Mouse (Mus musculus) CD4-positive helper T cell, adult 2 months (primary cell): ENCODE measurements at regions not wholly inside any gene's neighbourhood (a gene's known extent, or its start where the extent isn't known, plus 50 kb on each side); places are given as distances from the start of the nearest gene placed in this dataset.

Experiments used
- DNase-seq: peaks from one replicate; pipeline ENCODE4 v3.0.0-alpha.2; 2012; ENCODE audit warnings: low read depth, missing footprints, low spot score

DNA sequence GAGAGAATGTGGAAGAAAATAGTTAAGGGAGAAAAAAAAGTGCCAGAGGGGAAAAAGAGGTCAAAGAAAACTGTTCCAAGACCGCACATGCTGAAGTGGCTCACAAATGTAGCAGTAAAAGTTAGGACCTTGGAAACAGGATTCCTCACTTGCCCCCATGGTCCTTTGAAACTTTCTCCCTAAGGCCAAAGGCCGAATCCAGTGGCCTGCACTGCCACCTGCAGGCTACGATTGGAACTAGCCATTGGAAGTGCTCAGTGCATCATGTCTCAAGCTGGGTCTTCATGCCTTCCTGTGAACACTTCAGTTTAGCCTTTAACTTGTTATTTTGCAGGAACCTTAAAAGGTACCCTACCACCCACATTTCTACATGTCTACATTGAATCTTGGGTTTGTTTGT is 56.3 kb upstream of the Mctp2 start:
- peak; percentile 59 for DNase-seq

DNA sequence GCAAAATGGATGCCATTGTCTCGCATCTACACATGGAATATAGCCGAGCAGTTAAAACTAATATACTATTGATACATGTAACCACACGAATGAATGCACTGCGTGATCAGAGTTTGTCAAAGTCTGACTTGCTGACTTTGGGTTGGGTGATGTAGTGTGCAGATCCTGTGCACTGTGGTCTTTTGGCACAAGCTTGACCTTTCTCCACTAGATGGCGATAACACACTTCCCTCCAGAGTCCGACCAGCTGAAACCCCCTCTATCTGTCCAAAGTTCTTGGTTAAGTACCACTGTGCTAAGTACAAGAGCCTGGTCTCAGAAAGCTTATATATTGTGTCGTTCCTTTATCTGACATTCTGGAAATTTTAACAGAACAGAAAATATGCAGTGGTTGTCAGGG is 84.9 kb upstream of the Mctp2 start:
- DNase-seq: peak; percentile 6

DNA sequence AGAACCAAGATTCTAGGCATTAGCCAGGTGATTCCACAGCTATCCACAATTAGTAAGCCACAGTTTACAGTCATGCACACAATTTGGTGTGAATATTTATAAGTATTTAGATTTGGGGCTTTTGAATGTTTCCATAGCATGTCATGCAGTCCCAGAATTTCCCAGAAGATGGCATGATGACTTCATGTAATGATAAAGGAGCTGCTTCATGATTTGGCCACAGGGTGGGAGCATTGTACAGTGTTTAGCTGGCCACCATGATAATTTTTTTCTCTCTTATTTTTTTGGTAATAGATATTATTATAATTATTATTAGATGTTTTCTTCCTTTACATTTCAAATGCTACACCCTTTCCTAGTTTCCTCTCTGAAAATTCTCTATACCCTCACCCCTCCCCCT is 93.6 kb upstream of the Mctp2 start:
- DNase-seq: no peak

DNA sequence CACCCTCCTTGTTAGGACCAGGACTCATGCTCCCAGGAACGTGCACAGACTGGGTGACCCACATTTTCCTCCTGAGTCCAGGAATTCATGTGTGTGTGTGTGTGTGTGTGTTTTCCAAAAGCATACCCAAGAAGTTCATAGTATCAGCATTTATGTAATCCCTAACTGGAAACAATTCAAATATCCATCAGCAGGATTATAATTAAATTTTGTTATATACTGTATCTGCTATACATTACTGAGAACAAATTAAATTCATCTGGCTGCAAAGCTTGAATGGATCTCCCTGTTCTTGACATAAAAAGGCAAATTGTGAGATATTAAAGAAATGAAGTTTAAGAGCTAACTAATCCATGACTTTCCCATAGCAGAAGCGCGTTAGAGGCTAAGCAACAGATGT is 99.7 kb upstream of the Mctp2 start:
- DNase-seq: no peak

DNA sequence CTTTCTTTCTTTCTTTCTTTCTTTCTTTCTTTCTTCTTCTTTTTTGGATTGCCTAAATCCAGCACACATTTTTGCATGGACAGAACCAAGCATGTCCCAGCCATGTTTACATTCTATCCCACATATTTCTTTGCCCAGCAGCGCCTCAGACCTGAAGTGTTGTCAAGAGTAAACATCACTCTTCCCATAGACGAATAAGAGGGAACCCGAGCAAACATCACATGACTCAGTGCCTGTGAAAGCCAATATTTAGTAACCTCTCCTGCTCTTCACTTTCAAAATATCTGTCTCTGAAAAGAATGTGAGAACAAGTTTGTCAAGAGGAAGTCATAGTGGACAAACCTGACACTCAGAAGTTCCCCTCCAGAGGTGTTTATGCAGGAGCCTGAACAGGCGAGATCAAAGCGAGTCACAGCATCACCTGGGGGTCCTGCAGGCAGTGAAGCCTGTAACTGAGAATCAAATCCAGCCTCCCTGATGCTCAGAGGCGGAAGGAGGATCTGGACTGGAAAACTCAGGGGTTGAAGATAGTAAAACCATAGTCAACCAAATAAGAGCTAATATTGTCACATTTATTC is 102.1 kb upstream of the Mctp2 start:
- DNase-seq: no peak

DNA sequence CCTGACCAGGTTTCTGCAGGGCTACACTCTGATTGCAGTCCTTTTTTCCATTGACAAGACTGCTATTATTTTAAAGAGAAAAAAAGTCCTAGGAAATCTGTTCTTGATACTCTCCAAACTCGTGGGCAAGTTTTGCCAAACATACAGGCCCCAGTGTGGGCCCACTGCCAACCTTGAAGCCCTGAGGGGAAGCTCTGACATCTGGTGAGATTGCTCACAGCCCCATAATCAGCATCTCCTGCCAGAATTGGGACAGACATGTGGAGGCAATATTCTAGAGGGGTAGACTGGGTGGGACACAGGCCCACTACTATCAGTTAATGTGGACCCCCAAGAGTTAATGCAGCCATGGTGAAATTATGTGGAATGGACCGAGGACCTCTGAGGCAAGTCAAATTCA is 132.1 kb upstream of the Mctp2 start:
- no peak for DNase-seq

DNA sequence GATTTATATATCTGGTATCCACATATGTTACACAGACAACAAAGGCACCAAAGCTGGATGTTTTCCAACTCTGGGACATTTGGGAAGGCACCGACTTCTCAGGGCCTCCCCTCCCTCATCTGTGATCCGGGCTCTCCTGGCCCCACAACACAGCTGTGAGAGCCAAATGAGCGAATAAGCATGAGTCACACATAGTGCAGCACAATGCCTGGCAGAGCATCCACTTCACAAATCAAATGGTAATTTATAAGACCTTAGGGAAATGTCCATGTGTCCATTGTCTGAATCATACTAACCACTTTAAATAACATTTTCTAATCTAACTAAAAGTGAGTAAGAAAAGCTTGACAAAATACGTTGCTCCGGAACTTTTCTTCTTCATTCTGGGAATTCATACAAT is 135.6 kb upstream of the Mctp2 start:
- no peak for DNase-seq

DNA sequence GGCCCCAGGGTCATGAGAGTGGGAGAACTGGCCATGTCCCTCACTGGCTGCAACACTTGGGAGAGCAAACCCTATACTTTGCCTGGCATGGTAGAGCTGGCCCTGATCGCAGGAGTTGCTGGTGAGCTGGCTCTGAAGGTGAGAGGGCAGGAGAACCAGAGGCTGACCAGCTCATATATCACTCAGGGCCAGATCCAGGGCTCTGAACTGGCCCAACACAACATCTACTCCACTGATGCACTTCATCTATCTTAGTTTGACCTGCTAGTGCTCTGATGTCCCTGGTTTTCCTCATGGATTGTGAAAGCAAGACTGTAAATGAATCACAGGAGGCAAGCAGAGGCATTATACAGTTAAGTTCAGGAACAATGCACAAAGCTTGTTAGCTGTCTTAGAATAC is 137.6 kb upstream of the Mctp2 start:
- no peak for DNase-seq

DNA sequence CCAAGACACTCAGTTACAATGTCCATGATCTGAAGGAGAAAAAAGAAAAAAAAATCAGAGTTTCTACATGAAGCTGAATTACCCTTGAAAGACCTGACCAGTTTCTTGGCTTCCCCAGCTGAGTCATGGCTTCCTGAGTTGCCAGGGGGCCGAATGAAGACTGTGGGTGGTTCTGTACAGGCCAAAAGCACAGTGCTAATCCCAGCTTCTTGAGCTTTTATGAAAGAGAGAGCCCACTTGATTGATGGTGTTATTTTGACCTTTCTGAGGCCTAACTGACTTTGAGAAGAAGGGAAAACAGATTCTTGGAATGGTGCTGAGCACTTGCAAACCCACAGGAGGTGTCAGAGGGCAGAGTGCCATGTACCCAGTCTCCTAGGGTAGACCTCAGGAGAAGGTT is 138.4 kb upstream of the Mctp2 start:
- no peak for DNase-seq

DNA sequence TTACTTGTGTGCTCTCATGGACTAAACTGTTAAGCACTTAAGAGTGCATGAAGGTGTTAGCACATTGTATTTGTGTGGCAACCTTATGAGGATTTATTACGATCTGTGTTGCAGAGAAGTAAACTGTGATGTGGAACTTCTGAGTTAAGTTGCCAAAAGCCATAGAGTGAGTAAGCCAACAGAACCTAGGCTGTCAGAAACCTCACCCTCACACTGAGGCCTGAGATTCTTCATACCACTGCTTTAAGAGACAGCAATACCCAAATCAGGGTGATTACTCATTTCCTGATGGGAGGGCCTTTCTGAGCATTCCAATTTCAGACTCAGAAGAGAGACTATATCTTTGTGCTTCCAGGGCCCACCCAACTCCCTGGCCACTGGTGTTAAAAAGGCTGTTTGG is 140.5 kb upstream of the Mctp2 start:
- no peak for DNase-seq

DNA sequence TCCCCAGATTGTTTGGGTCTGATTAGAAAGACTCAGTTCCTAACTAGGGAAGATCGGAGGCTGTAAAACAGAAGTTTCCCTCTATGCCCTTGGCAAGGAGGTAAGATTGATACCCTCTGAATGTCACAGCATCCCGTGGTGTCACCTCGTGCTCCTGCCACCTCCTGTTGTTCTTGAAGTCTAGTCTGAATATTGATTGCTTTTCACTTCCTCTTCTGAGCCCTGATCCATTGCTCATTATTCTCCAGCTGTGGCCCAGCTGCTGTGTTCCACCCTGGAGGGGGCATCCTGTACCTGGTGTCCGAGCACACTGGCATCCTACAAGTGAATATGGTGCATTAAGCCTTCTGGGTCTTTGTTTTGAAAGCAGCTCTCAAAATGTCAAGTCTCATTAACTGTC is 156.6 kb upstream of the Mctp2 start:
- no peak for DNase-seq

DNA sequence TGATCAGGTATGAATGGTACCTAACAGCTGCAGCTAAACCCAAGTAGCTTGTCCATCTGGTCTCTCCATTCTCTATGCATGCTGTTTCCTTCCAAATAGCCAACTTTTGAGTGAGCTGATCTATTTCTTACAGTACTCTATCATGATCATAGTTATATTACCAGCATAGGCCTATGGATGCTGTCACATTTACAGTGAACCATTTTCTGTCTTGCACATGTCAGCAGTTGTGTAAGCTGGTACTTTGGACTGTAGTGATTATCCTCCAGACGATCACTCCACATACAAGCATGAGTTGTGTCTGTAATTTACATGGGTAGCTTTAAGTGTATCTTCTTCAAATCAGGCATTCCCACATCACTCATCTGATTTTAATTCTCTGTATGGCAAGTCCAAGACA is 158.2 kb upstream of the Mctp2 start:
- no peak for DNase-seq

DNA sequence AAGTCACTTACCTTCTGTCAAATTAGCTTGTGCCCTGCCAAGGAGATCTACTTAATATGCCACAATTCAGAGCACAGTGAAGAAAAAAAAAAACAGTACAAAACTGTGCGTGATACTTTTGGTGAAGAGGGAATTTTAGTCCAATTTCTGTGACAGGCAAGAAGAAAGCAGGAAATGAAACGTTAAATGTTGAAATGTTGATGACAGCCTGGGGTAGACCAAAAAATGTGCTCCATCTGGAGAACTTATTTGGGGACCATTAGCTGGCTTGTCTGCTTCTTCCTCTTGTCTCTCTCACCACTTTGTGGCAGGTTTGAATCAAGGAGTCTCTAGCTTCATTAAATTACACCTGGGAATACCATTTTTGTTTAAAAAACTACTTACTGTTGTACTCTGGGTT is 163.3 kb upstream of the Mctp2 start:
- DNase-seq: no peak

DNA sequence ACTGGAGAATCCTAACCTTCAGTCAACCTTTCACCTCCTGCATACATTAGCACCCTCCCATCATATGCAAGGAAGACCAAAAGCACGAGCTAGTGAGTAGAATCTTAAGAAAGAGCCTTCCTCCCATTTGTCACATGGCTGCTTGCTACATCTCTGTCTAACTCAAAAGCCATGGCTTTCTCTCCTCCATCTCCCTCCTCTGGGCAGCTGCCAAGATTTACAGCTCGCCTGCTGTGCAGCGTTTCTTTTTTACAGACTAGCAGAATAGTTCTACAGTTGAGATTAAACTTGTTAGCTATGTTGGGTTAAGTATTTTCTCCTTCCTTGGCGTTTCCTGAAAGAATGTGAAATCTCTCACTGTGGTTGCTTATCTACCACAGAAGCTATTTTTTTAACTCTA is 168.3 kb upstream of the Mctp2 start:
- DNase-seq: no peak

DNA sequence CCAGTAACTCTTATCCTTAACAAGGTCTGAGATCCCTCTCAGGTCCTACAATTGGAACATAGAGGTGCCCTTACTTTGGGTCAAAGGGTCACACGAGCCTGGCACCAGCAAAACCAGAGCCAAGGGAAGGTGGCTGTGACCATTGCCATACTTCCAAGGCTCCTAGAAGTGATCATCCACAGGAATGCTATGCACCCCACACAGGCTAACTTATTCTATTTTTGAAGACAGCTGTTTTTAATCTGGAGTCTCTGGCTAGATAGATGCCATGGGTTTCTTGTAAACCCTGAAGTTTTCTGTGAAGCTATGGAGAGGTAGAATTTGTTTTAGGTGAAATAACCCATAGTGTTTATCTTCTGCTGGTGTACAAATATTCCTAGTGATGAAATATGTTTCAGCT is 172.5 kb upstream of the Mctp2 start:
- DNase-seq: no peak

DNA sequence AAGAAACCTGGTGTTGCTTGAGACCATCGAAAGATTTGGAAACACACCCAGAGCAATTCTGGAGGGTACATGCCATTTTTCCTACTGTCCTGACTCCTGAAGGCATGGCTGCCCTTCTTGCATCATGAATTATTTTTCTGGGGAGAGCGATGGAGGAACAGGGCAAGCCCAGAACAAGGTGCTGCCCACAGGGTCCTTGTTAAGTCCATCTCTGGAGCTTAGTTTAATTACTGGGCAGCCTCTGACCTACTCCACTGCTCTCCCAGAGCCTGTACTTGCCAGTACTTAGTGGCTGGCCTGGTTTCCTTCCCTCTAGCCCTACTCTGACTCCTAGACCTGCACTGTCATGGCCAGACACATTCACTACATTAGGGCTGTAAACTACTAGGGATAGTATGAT is 174.9 kb upstream of the Mctp2 start:
- DNase-seq: no peak

DNA sequence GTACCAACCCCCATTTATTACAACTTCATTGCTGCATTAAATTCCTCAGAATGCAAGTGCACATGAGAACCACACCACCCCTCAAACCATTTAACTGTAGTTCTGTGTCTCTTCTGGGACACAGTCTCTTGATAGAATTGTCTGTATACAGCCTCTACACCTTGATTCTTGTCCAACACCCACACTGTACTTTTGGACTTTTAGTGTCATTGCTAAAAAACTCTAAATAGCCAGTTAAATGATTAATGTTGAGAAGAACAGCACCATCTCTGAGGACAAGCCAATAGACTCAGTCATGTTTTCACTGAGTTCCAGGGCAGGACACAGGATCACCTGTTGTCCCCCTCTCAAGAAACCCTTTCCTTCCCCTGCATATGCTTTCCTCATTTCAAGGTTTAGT is 183.8 kb upstream of the Mctp2 start:
- no peak for DNase-seq

DNA sequence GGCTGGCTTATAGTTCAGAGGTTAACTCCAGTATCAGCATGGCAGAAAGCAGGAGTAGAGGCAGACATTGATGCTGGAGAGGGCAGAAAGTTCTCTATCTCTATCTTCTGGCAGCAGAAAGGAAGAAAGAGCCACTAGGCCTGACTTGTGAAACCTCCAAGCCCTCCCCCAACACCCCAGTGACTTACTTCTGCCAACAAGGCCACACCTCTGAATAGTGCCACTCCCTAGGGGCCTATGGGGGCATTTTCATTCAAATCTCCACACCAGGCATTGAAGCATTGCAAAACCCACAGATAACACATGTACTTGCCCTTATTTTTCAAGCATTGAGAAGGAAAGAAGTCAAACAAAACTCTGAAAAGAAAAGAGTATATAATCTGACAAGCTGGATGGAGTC is 186.9 kb upstream of the Mctp2 start:
- no peak for DNase-seq

DNA sequence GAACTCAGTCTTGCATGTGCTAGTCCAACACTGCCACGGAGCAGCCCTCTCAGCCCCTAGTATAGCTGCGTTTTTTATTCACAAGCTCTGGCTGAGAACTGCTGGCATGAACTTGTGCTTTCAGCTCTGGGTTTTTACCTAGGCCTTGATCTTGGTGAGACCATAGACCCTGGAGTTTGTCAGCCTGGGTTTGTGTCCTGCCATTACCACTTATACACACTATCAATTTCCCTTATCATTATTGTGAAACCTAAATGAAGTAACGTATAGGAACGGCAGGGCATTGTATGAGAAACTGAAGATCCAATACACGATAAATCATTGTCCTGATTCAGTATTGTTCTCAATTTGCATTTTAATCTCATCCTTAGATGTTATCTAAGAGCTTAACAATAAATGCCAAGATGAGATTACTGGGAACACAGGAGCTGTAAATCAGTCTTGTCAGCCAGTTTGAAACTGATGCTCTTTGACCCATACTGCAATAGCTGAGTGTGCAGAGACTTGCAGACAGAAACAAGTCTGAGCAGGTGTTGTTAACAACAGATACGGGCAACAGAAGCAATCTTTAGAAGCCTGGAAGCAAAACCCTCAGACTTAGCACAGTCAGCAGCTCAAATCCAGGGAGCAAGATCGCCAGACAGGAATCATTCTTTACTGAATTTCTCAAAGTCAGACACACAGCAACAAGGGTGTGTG is 190.7 kb upstream of the Mctp2 start:
- DNase-seq: no peak

DNA sequence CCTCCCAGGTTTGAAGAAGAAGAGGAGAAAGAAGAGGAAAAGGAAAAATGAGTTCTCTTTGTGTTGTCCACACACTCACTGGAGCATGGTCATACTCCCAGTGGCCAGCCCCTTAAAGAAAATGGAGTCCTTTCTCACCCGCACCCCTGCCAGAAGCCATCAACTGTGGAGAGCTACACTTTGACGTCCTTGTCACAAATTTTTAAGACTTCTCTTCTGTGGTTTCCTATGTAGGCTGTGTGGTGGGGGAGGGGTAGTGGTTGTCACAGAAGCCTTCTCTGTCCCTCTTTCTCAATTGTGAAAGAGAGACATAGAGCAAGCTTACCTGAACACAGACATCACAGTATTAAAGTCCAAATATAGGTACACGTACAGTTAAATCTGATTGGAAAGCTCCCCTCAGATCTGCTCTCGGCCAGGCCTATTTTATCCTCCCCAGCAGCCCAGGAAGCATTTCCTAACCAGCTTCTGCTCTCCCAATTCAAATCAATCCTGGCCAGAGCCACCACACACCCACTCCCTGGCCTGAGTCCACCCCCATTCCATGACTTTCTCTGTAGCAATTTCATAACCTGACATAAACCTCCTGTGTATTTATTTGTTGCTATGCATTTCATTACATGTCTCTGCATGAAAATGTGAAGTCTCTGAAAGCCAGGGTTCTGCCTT is 192.3 kb upstream of the Mctp2 start:
- DNase-seq: no peak

DNA sequence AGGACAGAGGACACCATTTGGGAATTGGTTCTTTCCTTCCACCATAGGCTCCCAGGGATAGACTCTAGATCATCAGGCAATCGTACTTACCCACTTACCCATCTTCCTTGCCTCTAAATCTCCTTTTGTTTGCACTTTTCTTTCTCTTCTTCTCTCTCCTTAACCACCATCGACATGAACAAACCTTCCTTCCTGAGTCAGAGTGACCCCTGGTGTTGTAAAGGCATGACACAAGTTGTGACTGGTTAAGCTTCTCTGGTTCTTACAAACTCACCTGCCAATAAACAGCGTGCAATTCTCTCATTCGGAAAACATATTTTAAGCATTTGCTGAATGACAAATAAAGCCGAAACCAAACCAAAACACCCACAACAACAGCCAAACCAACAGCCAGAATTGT is 193.4 kb upstream of the Mctp2 start:
- no peak for DNase-seq

DNA sequence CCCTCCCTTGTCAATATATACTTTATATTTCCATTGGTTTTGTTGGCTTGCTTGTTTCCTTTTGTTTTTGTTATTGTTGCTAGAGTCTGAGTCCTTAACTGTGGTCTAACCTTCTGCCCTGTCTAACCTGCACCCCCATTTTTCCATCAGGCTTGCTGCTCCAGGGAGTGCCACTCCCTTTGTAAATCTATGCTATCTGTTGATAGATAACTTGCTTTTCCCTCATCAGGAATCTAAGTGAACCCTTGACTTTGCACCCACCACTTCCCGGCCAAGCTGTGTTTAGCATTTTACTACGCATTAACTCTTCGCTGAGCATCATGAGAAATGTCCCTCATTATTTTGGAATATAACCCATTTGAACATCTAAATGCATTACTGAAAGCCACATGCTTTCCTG is 193.8 kb upstream of the Mctp2 start:
- no peak for DNase-seq

DNA sequence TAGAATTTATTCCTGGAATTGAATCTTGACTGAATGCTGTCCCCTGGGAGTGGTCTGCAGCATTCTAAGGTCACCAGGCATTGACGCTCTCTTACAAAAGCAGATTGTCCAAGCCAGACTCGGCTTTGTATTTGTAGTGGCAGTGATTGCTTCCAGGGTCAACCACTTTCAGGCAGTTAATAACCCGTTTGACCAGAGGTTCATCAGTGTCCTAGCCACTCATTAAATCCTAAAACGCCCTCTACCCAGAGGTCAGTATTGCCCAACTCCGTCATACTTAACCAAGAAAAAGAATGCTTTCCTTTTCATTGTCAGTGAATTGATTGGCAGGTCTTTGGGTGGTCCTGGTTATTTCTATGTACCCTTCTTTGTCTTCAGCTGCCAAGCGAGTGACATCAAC is 194.6 kb upstream of the Mctp2 start:
- no peak for DNase-seq

DNA sequence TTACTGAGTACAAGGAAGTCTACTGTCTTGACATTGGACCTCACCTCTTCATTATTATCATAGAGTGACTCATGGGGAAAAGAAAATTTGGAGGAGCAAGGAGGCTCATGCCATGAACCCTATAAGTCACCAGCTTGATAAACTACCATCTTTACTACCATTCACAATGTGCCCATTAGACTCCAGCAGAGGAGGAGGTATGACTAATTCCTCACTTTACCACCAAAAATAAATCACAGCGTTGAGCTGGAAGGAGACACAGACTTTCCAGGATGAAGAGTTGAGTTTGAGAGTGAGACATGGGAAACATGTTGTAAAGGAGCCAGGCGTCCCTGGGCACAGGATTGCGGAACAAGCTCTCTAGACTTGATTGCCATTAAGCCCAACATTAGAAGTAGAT is 195.0 kb upstream of the Mctp2 start:
- no peak for DNase-seq
